Mouse (Mus musculus): Measurements from ENCODE around the gene Ltb4r2. TPM values are rescaled to one million over a fixed set of nuclear protein-coding genes. Genes with fewer than 3 reads are reported as not detected.

The Ltb4r2 gene
- total RNA-seq, 2 experiments from 2014 or later = 0.10 TPM; not detected in 1

GRCm38 (mm10) chr14:55781310-55781709, 20.1 kb downstream of the Ltb4r2 start:
- DNase-seq = peak; percentile 55

GRCm38 (mm10) chr14:55782361-55782960, 21.2 kb downstream of the Ltb4r2 start:
- peak; percentile 5 for DNase-seq

GRCm38 (mm10) chr14:55783171-55783957, 22.1 kb downstream of the Ltb4r2 start:
- DNase-seq = peak; percentile 33

- peak; percentile 11 for DNase-seq
These were observed 22.7 kb downstream of the Ltb4r2 start, which contains the start of gene Adcy4 for GRCm38 (mm10) chr14:55783958-55784235. TSS of gene Adcy4 (minus strand) at chr14:55784095.

GRCm38 (mm10) chr14:55785195-55785594, 24.0 kb downstream of the Ltb4r2 start:
- no peak for DNase-seq

GRCm38 (mm10) chr14:55787731-55788130, 26.5 kb downstream of the Ltb4r2 start:
- peak; percentile 3 for DNase-seq

- peak; percentile 17 for DNase-seq
These were observed 27.2 kb downstream of the Ltb4r2 start, which contains the start of gene Ripk3 for GRCm38 (mm10) chr14:55788256-55789050. TSS of gene Ripk3 (minus strand) at chr14:55788865.

GRCm38 (mm10) chr14:55793461-55793860, 32.2 kb downstream of the Ltb4r2 start:
- peak; percentile 1 for DNase-seq

- peak; percentile 5 for DNase-seq
These were observed 32.7 kb downstream of the Ltb4r2 start for GRCm38 (mm10) chr14:55793946-55794345.

GRCm38 (mm10) chr14:55795380-55796163, 34.3 kb downstream of the Ltb4r2 start:
- peak; percentile 20 for DNase-seq

Other genes with a start within 250 kb of the Ltb4r2 start
- not detected for gene Nrl, start 236.4 kb upstream of the Ltb4r2 start, total RNA-seq (2021)
- 1 to 10 TPM; 4.7 to 6.9 TPM for gene Pck2, start 221.2 kb upstream of the Ltb4r2 start, total RNA-seq (2021)
- gene Dcaf11, start 201.4 kb upstream of the Ltb4r2 start, total RNA-seq (2021) = 100 to 1,000 TPM in 1 of 2 experiments, 10 to 100 TPM in 1; 97.3 to 105 TPM
- gene A730061H03Rik, start 201.0 kb upstream of the Ltb4r2 start, total RNA-seq (2021) = not detected
- gene Fitm1, start 185.8 kb upstream of the Ltb4r2 start, total RNA-seq (2021) = 100 to 1,000 TPM; 329 to 343 TPM
- gene Psme1, start 183.3 kb upstream of the Ltb4r2 start, total RNA-seq (2021) = 10 to 100 TPM; 66.4 to 67.6 TPM
- gene Emc9, start 176.1 kb upstream of the Ltb4r2 start, total RNA-seq (2021) = 10 to 100 TPM; 33.4 to 34.1 TPM
- gene Psme2, start 170.3 kb upstream of the Ltb4r2 start, total RNA-seq (2021) = 10 to 100 TPM; 42.9 to 58.4 TPM
- gene Rnf31, start 169.7 kb upstream of the Ltb4r2 start, total RNA-seq (2021) = 10 to 100 TPM; 11.1 to 20.7 TPM
- gene Irf9, start 157.9 kb upstream of the Ltb4r2 start, total RNA-seq (2021) = 1 to 10 TPM; 4.1 to 5.4 TPM
- under 1 TPM in 1 of 2 experiments, not detected in 1; 0.54 TPM for gene Rec8, start 143.4 kb upstream of the Ltb4r2 start, total RNA-seq (2021)
- gene Ipo4, start 125.5 kb upstream of the Ltb4r2 start, total RNA-seq (2021) = 10 to 100 TPM; 56.8 to 76.0 TPM
- gene Gm49378, start 123.5 kb upstream of the Ltb4r2 start, total RNA-seq (2021) = 1 to 10 TPM in 1 of 2 experiments, under 1 TPM in 1; 0.72 to 1.2 TPM
- 10 to 100 TPM; 15.8 to 17.6 TPM for gene Tm9sf1, start 117.6 kb upstream of the Ltb4r2 start, total RNA-seq (2021)
- gene Tssk4, start 111.2 kb upstream of the Ltb4r2 start, total RNA-seq (2021) = under 1 TPM in 1 of 2 experiments, not detected in 1; 0.24 TPM
- gene Mdp1, start 100.9 kb upstream of the Ltb4r2 start, total RNA-seq (2021) = 10 to 100 TPM; 15.0 to 17.3 TPM
- 1 to 10 TPM; 2.4 to 3.3 TPM for gene Gmpr2, start 89.5 kb upstream of the Ltb4r2 start, total RNA-seq (2021)
- gene Nedd8, start 89.3 kb upstream of the Ltb4r2 start, total RNA-seq (2021) = 100 to 1,000 TPM; 180 to 191 TPM
- 1 to 10 TPM; 7.5 to 8.2 TPM for gene Tinf2, start 79.6 kb upstream of the Ltb4r2 start, total RNA-seq (2021)
- gene Tgm1, start 47.5 kb upstream of the Ltb4r2 start, total RNA-seq (2021) = not detected
- 10 to 100 TPM; 10.3 TPM for gene Rabggta, start 39.2 kb upstream of the Ltb4r2 start, total RNA-seq (2021)
- 10 to 100 TPM; 29.4 to 32.7 TPM for gene Dhrs1, start 15.7 kb upstream of the Ltb4r2 start, total RNA-seq (2021)
- 10 to 100 TPM; 11.3 to 12.0 TPM for gene Nop9, start 15.7 kb upstream of the Ltb4r2 start, total RNA-seq (2021)
- not detected for gene Cideb, start 3.0 kb upstream of the Ltb4r2 start, total RNA-seq (2021)
- gene Ltb4r1, start 4.5 kb downstream of the Ltb4r2 start, total RNA-seq (2021) = not detected
- gene Adcy4, start 22.7 kb downstream of the Ltb4r2 start, total RNA-seq (2021) = 1 to 10 TPM; 6.4 to 6.5 TPM
- 1 to 10 TPM; 1.3 to 1.7 TPM for gene Ripk3, start 27.4 kb downstream of the Ltb4r2 start, total RNA-seq (2021)
- gene Nfatc4, start 61.7 kb downstream of the Ltb4r2 start, total RNA-seq (2021) = 1 to 10 TPM; 3.2 to 5.9 TPM
- 1 to 10 TPM; 2.6 to 4.1 TPM for gene Nynrin, start 92.6 kb downstream of the Ltb4r2 start, total RNA-seq (2021)
- not detected for gene Cbln3, start 123.0 kb downstream of the Ltb4r2 start, total RNA-seq (2021)
- gene Khnyn, start 123.5 kb downstream of the Ltb4r2 start, total RNA-seq (2021) = 1 to 10 TPM; 7.0 to 9.1 TPM
- gene Sdr39u1, start 138.9 kb downstream of the Ltb4r2 start, total RNA-seq (2021) = 10 to 100 TPM; 95.7 to 98.1 TPM
- 1 to 10 TPM; 2.7 to 4.1 TPM for gene Cma1, start 183.2 kb downstream of the Ltb4r2 start, total RNA-seq (2021)
- not detected for gene Cma2, start 189.6 kb downstream of the Ltb4r2 start, total RNA-seq (2021)

All from gastrocnemius, postnatal 25 days (tissue).